Mouse (Mus musculus): Measurements from ENCODE around the gene Gmpr2. TPM values are rescaled to one million over a fixed set of nuclear protein-coding genes. Genes with fewer than 3 reads are reported as not detected.

The Gmpr2 gene
- polyA plus RNA-seq, 2 experiments, result 14.1 to 18.2 TPM

DNA sequence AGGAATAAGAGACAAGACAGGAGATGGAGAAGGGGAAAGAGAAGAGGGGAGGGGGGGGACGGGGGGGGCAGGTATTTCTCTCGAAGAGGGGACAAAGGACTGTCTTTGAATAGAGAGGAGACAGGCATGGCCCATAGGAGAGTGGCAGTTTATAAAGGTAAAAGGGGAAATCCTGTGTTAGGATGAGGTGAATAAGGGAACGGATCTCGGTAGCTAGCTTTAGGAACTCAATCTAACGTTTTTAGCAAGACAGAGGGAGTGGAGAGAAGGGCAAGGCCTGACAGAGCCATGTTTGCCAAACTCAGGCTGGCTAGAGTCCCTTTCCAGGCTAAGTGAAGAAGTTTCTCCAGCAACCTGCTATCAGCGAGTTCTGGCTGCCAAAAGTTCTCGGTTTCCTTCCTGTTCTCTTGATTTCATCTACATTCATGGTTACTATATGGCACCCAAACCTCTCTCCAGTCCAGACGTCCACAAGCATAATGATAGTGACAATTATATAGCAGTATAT is 50.8 kb downstream of the Gmpr2 start:
- peak overlapping the region; percentile 1 for H3K27ac ChIP-seq
- DNase-seq (ENCODE audit: low read depth in 3 of 3, low spot score in 3 of 3) (no peak), ATAC-seq (ENCODE audit: insufficient read depth) (peak; percentile 2; the same call in 1 of the 2 replicates)
- H3K4me2 ChIP-seq (ENCODE audit: low read depth), result peak overlapping the region; percentile 82
- peak overlapping the region in 1 of 2 experiments; percentile 79; a peak in 2 of 4 replicates for H3K4me3 ChIP-seq (ENCODE audit: insufficient read depth in 1 of 2, low read depth in 2 of 2, low read length in 2 of 2)
- peak overlapping the region; percentile 7; the same call in 1 of the 2 replicates for H3K9ac ChIP-seq (replicated peaks)
- TF ChIP-seq EP300 (IDR thresholded peaks at IDR 0.05; ENCODE audit: low read depth) (no peak), CTCF (IDR thresholded peaks at IDR 0.05; ENCODE audit: low read depth) (no peak)
- H3K36me3 ChIP-seq (replicated peaks; ENCODE audit: control insufficient read depth, insufficient read depth, low read depth), result no peaks in the 10 kb centered on the region
- WGBS (ENCODE audit: insufficient replicate concordance), result 19% methylated on average over 8 of the region's 8 CpGs
- H3K4me1 ChIP-seq (replicated peaks; ENCODE audit: control insufficient read depth in 2 of 2, insufficient read depth in 2 of 2, low read length in 1 of 2), result peaks cover 20 to 21% of the 10 kb centered on the region in 2 experiments; a peak in 3 of 4 replicates
- no peaks in the 10 kb centered on the region for H3K9me3 ChIP-seq (ENCODE audit: control insufficient read depth, low read length)
- no peaks in the 10 kb centered on the region for H3K27me3 ChIP-seq (ENCODE audit: control insufficient read depth, insufficient read depth, low read length)

DNA sequence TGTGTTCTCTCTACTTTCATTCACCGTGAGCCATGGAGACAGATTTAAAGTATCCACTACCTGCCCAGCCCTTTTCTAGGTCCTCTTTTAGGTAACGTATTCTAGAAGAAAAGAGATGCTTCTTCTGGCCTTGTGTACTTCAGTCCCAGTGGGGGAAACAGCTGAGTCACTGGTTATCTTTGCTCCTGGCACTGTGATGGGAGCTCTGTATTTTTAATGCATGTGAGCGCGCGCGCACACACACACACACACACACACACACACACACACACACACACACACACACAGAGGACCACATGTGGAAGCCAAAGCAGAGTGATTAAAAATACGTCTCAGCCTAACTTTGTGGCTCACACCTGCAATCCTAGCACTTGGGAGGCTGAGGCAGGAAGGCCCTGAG is 51.7 kb downstream of the Gmpr2 start:
- ATAC-seq (ENCODE audit: insufficient read depth) (no peak), DNase-seq (ENCODE audit: low read depth in 3 of 3, low spot score in 3 of 3) (no peak)
- 54% methylated on average over 7 of the region's 7 CpGs for WGBS (ENCODE audit: insufficient replicate concordance)
- peak overlapping the region; percentile 1 for H3K27ac ChIP-seq
- peaks cover 20 to 21% of the 10 kb centered on the region in 2 experiments; a peak in 3 of 4 replicates for H3K4me1 ChIP-seq (replicated peaks; ENCODE audit: control insufficient read depth in 2 of 2, insufficient read depth in 2 of 2, low read length in 1 of 2)
- no peaks in the 10 kb centered on the region for H3K9me3 ChIP-seq (ENCODE audit: control insufficient read depth, low read length)
- no peaks in the 10 kb centered on the region for H3K27me3 ChIP-seq (ENCODE audit: control insufficient read depth, insufficient read depth, low read length)
- no peak overlapping the region for H3K9ac ChIP-seq (replicated peaks)
- H3K36me3 ChIP-seq (replicated peaks; ENCODE audit: control insufficient read depth, insufficient read depth, low read depth), result no peaks in the 10 kb centered on the region
- H3K4me2 ChIP-seq (ENCODE audit: low read depth), result no peak overlapping the region
- no peak for TF ChIP-seq CTCF (IDR thresholded peaks at IDR 0.05; ENCODE audit: low read depth)
- no peak for TF ChIP-seq EP300 (IDR thresholded peaks at IDR 0.05; ENCODE audit: low read depth)
- H3K4me3 ChIP-seq (ENCODE audit: insufficient read depth in 1 of 2, low read depth in 2 of 2, low read length in 2 of 2), result no peak overlapping the region

DNA sequence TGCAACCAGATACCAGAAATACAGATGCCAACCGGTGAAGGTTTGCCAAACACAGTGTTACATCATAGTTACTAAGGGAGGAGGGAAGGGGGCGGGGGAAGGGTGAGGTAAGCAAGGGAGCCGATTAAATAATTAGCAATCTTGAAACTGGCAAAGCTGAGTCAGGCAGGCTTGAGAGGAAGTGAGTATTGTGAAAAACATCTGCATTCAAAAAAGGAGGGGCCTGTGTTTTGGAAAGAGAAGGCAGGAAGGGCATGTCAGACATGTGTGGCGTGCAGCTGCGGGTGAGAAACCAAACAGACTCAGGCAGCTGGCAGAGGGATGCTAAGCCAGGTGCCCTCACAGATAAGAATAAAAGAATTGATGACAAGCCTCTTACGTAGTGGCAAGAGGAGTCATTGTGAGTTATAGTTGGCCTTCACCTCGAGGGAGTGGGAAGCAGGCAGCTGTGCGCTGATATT is 52.7 kb downstream of the Gmpr2 start:
- no peak for DNase-seq (ENCODE audit: low read depth in 3 of 3, low spot score in 3 of 3)
- peaks cover 20 to 21% of the 10 kb centered on the region in 2 experiments; a peak in 3 of 4 replicates for H3K4me1 ChIP-seq (replicated peaks; ENCODE audit: control insufficient read depth in 2 of 2, insufficient read depth in 2 of 2, low read length in 1 of 2)
- no peaks in the 10 kb centered on the region for H3K27me3 ChIP-seq (ENCODE audit: control insufficient read depth, insufficient read depth, low read length)
- no peak overlapping the region for H3K4me2 ChIP-seq (ENCODE audit: low read depth)
- H3K4me3 ChIP-seq (ENCODE audit: insufficient read depth in 1 of 2, low read depth in 2 of 2, low read length in 2 of 2), result no peak overlapping the region
- no peak overlapping the region for H3K9ac ChIP-seq (replicated peaks)
- ATAC-seq (ENCODE audit: insufficient read depth), result no peak
- H3K36me3 ChIP-seq (replicated peaks; ENCODE audit: control insufficient read depth, insufficient read depth, low read depth), result no peaks in the 10 kb centered on the region
- TF ChIP-seq CTCF (IDR thresholded peaks at IDR 0.05; ENCODE audit: low read depth), result no peak
- 0 out of 2 replicates have a peak, but pooled peaks have one; percentile 24 for TF ChIP-seq EP300 (IDR thresholded peaks at IDR 0.05; ENCODE audit: low read depth)
- 22% methylated on average over 8 of the region's 8 CpGs for WGBS (ENCODE audit: insufficient replicate concordance)
- no peaks in the 10 kb centered on the region for H3K9me3 ChIP-seq (ENCODE audit: control insufficient read depth, low read length)
- no peak overlapping the region for H3K27ac ChIP-seq

DNA sequence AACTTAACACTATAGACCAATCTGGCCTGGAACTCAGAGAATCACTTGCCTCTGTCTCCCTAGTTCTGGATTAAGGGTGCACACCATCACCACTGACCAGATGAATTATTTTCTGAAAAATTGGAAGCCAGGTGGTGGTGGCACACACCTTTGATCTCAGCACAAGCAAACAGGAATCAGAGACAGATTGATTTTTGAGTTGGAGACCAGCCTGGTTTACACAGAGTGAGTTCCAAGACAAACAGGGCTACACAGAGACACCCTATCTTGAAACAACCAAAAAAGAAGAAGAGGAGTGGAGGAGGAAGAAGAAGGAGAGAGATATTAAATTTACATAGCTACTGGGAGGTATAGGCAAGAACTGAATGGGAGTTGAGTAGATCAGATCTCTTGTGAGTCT is 54.5 kb downstream of the Gmpr2 start:
- no peak for ATAC-seq (ENCODE audit: insufficient read depth)

DNA sequence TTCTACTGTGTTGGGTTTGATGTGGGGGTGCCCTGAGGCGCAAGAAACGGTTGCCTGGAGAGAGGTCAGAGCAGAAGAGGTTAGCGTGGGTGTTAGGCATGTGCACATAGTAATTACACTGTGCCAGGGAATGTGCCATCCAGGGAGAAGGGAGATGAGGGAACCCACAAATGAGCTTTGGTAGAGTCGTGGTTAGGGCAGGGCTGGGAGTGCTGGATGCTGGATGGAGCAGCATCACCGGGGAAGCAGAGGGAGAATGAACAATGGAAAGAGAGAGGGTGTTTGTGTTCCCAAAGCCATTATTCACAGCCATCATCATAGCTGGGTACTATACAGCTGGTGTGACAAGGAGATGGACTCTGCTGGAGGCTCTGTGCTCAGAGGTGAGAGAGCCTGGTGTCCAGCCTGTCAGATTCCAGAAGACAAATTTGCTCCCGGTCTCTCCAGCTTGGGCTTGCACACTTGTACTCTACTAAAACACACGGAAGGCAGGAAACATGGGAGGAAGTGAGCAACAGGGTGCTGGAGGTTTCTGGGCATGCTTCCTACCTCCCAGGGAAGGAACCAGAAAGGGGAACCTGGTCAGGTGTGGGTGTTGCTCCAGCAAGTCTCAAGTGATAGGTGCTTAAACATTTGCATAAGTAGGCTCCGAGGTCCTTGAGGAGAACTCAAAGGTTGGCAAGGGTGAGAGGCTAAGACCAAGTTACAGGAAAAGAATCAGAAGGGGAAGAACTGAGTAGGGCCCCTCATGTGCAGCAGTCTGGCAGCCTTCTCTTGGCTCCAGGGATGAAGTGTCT is 56.3 kb downstream of the Gmpr2 start:
- Histone ChIP-seq H3K9me3 (ENCODE audit: control insufficient read depth, low read length) (no peaks in the 10 kb centered on the region), H3K27me3 (ENCODE audit: control insufficient read depth, insufficient read depth, low read length) (no peaks in the 10 kb centered on the region), H3K9ac (replicated peaks) (no peak overlapping the region), H3K4me1 (replicated peaks; ENCODE audit: control insufficient read depth in 2 of 2, insufficient read depth in 2 of 2, low read length in 1 of 2) (peaks cover 12 to 13% of the 10 kb centered on the region in 2 experiments; a peak in 3 of 4 replicates), H3K36me3 (replicated peaks; ENCODE audit: control insufficient read depth, insufficient read depth, low read depth) (no peaks in the 10 kb centered on the region), H3K27ac (no peak overlapping the region), H3K4me3 (ENCODE audit: insufficient read depth in 1 of 2, low read depth in 2 of 2, low read length in 2 of 2) (no peak overlapping the region), H3K4me2 (ENCODE audit: low read depth) (no peak overlapping the region)
- ATAC-seq (ENCODE audit: insufficient read depth), result no peak
- no peak for TF ChIP-seq EP300 (IDR thresholded peaks at IDR 0.05; ENCODE audit: low read depth)
- no peak for TF ChIP-seq CTCF (IDR thresholded peaks at IDR 0.05; ENCODE audit: low read depth)
- DNase-seq (ENCODE audit: low read depth in 3 of 3, low spot score in 3 of 3), result no peak
- 44% methylated on average over 8 of the region's 8 CpGs for WGBS (ENCODE audit: insufficient replicate concordance)

More for the DNA sequence above, 54.5 kb downstream of the Gmpr2 start:
- H3K4me2 ChIP-seq (ENCODE audit: low read depth), result no peak overlapping the region
- no peaks in the 10 kb centered on the region for H3K9me3 ChIP-seq (ENCODE audit: control insufficient read depth, low read length)
- H3K36me3 ChIP-seq (replicated peaks; ENCODE audit: control insufficient read depth, insufficient read depth, low read depth), result no peaks in the 10 kb centered on the region
- peaks cover 20% of the 10 kb centered on the region in 2 experiments; a peak in 3 of 4 replicates for H3K4me1 ChIP-seq (replicated peaks; ENCODE audit: control insufficient read depth in 2 of 2, insufficient read depth in 2 of 2, low read length in 1 of 2)
- H3K27ac ChIP-seq, result no peak overlapping the region
- H3K9ac ChIP-seq (replicated peaks), result no peak overlapping the region
- no peak for DNase-seq (ENCODE audit: low read depth in 3 of 3, low spot score in 3 of 3)
- H3K27me3 ChIP-seq (ENCODE audit: control insufficient read depth, insufficient read depth, low read length), result no peaks in the 10 kb centered on the region
- no peak overlapping the region for H3K4me3 ChIP-seq (ENCODE audit: insufficient read depth in 1 of 2, low read depth in 2 of 2, low read length in 2 of 2)
- TF ChIP-seq CTCF (IDR thresholded peaks at IDR 0.05; ENCODE audit: low read depth), result no peak
- no peak for TF ChIP-seq EP300 (IDR thresholded peaks at IDR 0.05; ENCODE audit: low read depth)

Other genes with a start within 250 kb of the Gmpr2 start
Only the 30 nearest of the 35 such genes appear.
- 2.6 TPM in 2 replicates for gene Carmil3, start 181.3 kb upstream of the Gmpr2 start, polyA plus RNA-seq (2012; rRNA removed)
- 0.32 and 0.45 TPM in 2 replicates for gene Carmil3, start 181.3 kb upstream of the Gmpr2 start, polyA plus RNA-seq (2014; fragmentation: Nextera tagmentation; extraction: Ambion mirVana)
- 0.05 and 0.06 TPM in 2 replicates for gene Cpne6, start 161.5 kb upstream of the Gmpr2 start, polyA plus RNA-seq (2012; rRNA removed)
- gene Cpne6, start 161.5 kb upstream of the Gmpr2 start, polyA plus RNA-seq (2014; fragmentation: Nextera tagmentation; extraction: Ambion mirVana), result not detected in 2 replicates
- gene Nrl, start 147.0 kb upstream of the Gmpr2 start, polyA plus RNA-seq (2012; rRNA removed), result not detected in 2 replicates
- gene Nrl, start 147.0 kb upstream of the Gmpr2 start, polyA plus RNA-seq (2014; fragmentation: Nextera tagmentation; extraction: Ambion mirVana), result not detected in 2 replicates
- 19.6 and 21.9 TPM in 2 replicates for gene Pck2, start 131.7 kb upstream of the Gmpr2 start, polyA plus RNA-seq (2012; rRNA removed)
- gene Pck2, start 131.7 kb upstream of the Gmpr2 start, polyA plus RNA-seq (2014; fragmentation: Nextera tagmentation; extraction: Ambion mirVana), result 15.6 and 20.6 TPM in 2 replicates
- gene Dcaf11, start 111.9 kb upstream of the Gmpr2 start, polyA plus RNA-seq (2012; rRNA removed), result 25.4 and 30.9 TPM in 2 replicates
- 47.5 and 51.2 TPM in 2 replicates for gene Dcaf11, start 111.9 kb upstream of the Gmpr2 start, polyA plus RNA-seq (2014; fragmentation: Nextera tagmentation; extraction: Ambion mirVana)
- 0.95 and 1.3 TPM in 2 replicates for gene A730061H03Rik, start 111.5 kb upstream of the Gmpr2 start, polyA plus RNA-seq (2012; rRNA removed)
- 1.8 and 2.1 TPM in 2 replicates for gene A730061H03Rik, start 111.5 kb upstream of the Gmpr2 start, polyA plus RNA-seq (2014; fragmentation: Nextera tagmentation; extraction: Ambion mirVana)
- 0.19 and 0.38 TPM in 2 replicates for gene Fitm1, start 96.3 kb upstream of the Gmpr2 start, polyA plus RNA-seq (2012; rRNA removed)
- 0.37 and 0.58 TPM in 2 replicates for gene Fitm1, start 96.3 kb upstream of the Gmpr2 start, polyA plus RNA-seq (2014; fragmentation: Nextera tagmentation; extraction: Ambion mirVana)
- 32.0 and 51.1 TPM in 2 replicates for gene Psme1, start 93.8 kb upstream of the Gmpr2 start, polyA plus RNA-seq (2012; rRNA removed)
- 99.9 and 103 TPM in 2 replicates for gene Psme1, start 93.8 kb upstream of the Gmpr2 start, polyA plus RNA-seq (2014; fragmentation: Nextera tagmentation; extraction: Ambion mirVana)
- gene Emc9, start 86.6 kb upstream of the Gmpr2 start, polyA plus RNA-seq (2012; rRNA removed), result 19.2 and 20.3 TPM in 2 replicates
- 32.8 and 33.0 TPM in 2 replicates for gene Emc9, start 86.6 kb upstream of the Gmpr2 start, polyA plus RNA-seq (2014; fragmentation: Nextera tagmentation; extraction: Ambion mirVana)
- 36.2 and 56.0 TPM in 2 replicates for gene Psme2, start 80.8 kb upstream of the Gmpr2 start, polyA plus RNA-seq (2012; rRNA removed)
- 181 and 190 TPM in 2 replicates for gene Psme2, start 80.8 kb upstream of the Gmpr2 start, polyA plus RNA-seq (2014; fragmentation: Nextera tagmentation; extraction: Ambion mirVana)
- gene Rnf31, start 80.2 kb upstream of the Gmpr2 start, polyA plus RNA-seq (2012; rRNA removed), result 6.2 and 6.5 TPM in 2 replicates
- gene Rnf31, start 80.2 kb upstream of the Gmpr2 start, polyA plus RNA-seq (2014; fragmentation: Nextera tagmentation; extraction: Ambion mirVana), result 6.6 and 7.6 TPM in 2 replicates
- gene Irf9, start 68.4 kb upstream of the Gmpr2 start, polyA plus RNA-seq (2012; rRNA removed), result 13.5 and 15.1 TPM in 2 replicates
- gene Irf9, start 68.4 kb upstream of the Gmpr2 start, polyA plus RNA-seq (2014; fragmentation: Nextera tagmentation; extraction: Ambion mirVana), result 11.2 and 13.8 TPM in 2 replicates
- gene Rec8, start 53.9 kb upstream of the Gmpr2 start, polyA plus RNA-seq (2012; rRNA removed), result 1.7 and 1.9 TPM in 2 replicates
- 0.87 and 1.0 TPM in 2 replicates for gene Rec8, start 53.9 kb upstream of the Gmpr2 start, polyA plus RNA-seq (2014; fragmentation: Nextera tagmentation; extraction: Ambion mirVana)
- 13.5 and 27.6 TPM in 2 replicates for gene Ipo4, start 36.0 kb upstream of the Gmpr2 start, polyA plus RNA-seq (2012; rRNA removed)
- 22.6 and 27.9 TPM in 2 replicates for gene Ipo4, start 36.0 kb upstream of the Gmpr2 start, polyA plus RNA-seq (2014; fragmentation: Nextera tagmentation; extraction: Ambion mirVana)
- gene Gm49378, start 34.0 kb upstream of the Gmpr2 start, polyA plus RNA-seq (2012; rRNA removed), result 2.0 and 3.4 TPM in 2 replicates
- gene Gm49378, start 34.0 kb upstream of the Gmpr2 start, polyA plus RNA-seq (2014; fragmentation: Nextera tagmentation; extraction: Ambion mirVana), result 2.0 and 2.9 TPM in 2 replicates
- gene Tm9sf1, start 28.1 kb upstream of the Gmpr2 start, polyA plus RNA-seq (2012; rRNA removed), result 26.4 and 33.2 TPM in 2 replicates
- 42.8 and 45.4 TPM in 2 replicates for gene Tm9sf1, start 28.1 kb upstream of the Gmpr2 start, polyA plus RNA-seq (2014; fragmentation: Nextera tagmentation; extraction: Ambion mirVana)
- 0.34 and 0.39 TPM in 2 replicates for gene Tssk4, start 21.8 kb upstream of the Gmpr2 start, polyA plus RNA-seq (2012; rRNA removed)
- gene Tssk4, start 21.8 kb upstream of the Gmpr2 start, polyA plus RNA-seq (2014; fragmentation: Nextera tagmentation; extraction: Ambion mirVana), result 0.19 and 0.23 TPM in 2 replicates
- gene Mdp1, start 11.4 kb upstream of the Gmpr2 start, polyA plus RNA-seq (2012; rRNA removed), result 11.6 and 13.4 TPM in 2 replicates
- gene Mdp1, start 11.4 kb upstream of the Gmpr2 start, polyA plus RNA-seq (2014; fragmentation: Nextera tagmentation; extraction: Ambion mirVana), result 15.5 and 16.6 TPM in 2 replicates
- gene Nedd8, start 183 bp downstream of the Gmpr2 start, polyA plus RNA-seq (2012; rRNA removed), result 101 and 168 TPM in 2 replicates
- gene Nedd8, start 183 bp downstream of the Gmpr2 start, polyA plus RNA-seq (2014; fragmentation: Nextera tagmentation; extraction: Ambion mirVana), result 279 and 286 TPM in 2 replicates
- gene Tinf2, start 9.9 kb downstream of the Gmpr2 start, polyA plus RNA-seq (2012; rRNA removed), result 13.4 and 16.6 TPM in 2 replicates
- 19.0 and 19.3 TPM in 2 replicates for gene Tinf2, start 9.9 kb downstream of the Gmpr2 start, polyA plus RNA-seq (2014; fragmentation: Nextera tagmentation; extraction: Ambion mirVana)
- gene Tgm1, start 42.0 kb downstream of the Gmpr2 start, polyA plus RNA-seq (2012; rRNA removed), result 2.0 and 2.4 TPM in 2 replicates
- gene Tgm1, start 42.0 kb downstream of the Gmpr2 start, polyA plus RNA-seq (2014; fragmentation: Nextera tagmentation; extraction: Ambion mirVana), result 2.0 and 2.3 TPM in 2 replicates
- gene Rabggta, start 50.3 kb downstream of the Gmpr2 start, polyA plus RNA-seq (2012; rRNA removed), result 10.9 and 12.8 TPM in 2 replicates
- gene Rabggta, start 50.3 kb downstream of the Gmpr2 start, polyA plus RNA-seq (2014; fragmentation: Nextera tagmentation; extraction: Ambion mirVana), result 7.4 and 8.1 TPM in 2 replicates
- 21.2 and 31.0 TPM in 2 replicates for gene Dhrs1, start 73.7 kb downstream of the Gmpr2 start, polyA plus RNA-seq (2012; rRNA removed)
- gene Dhrs1, start 73.7 kb downstream of the Gmpr2 start, polyA plus RNA-seq (2014; fragmentation: Nextera tagmentation; extraction: Ambion mirVana), result 34.4 and 40.4 TPM in 2 replicates
- 13.1 and 13.2 TPM in 2 replicates for gene Nop9, start 73.8 kb downstream of the Gmpr2 start, polyA plus RNA-seq (2012; rRNA removed)
- gene Nop9, start 73.8 kb downstream of the Gmpr2 start, polyA plus RNA-seq (2014; fragmentation: Nextera tagmentation; extraction: Ambion mirVana), result 20.8 and 27.5 TPM in 2 replicates
- 37.3 and 42.1 TPM in 2 replicates for gene Cideb, start 86.5 kb downstream of the Gmpr2 start, polyA plus RNA-seq (2012; rRNA removed)
- gene Cideb, start 86.5 kb downstream of the Gmpr2 start, polyA plus RNA-seq (2014; fragmentation: Nextera tagmentation; extraction: Ambion mirVana), result 40.0 and 42.8 TPM in 2 replicates
- gene Ltb4r2, start 89.5 kb downstream of the Gmpr2 start, polyA plus RNA-seq (2012; rRNA removed), result 0.65 and 0.67 TPM in 2 replicates
- 0.39 and 0.67 TPM in 2 replicates for gene Ltb4r2, start 89.5 kb downstream of the Gmpr2 start, polyA plus RNA-seq (2014; fragmentation: Nextera tagmentation; extraction: Ambion mirVana)
- 2.9 and 3.3 TPM in 2 replicates for gene Ltb4r1, start 94.0 kb downstream of the Gmpr2 start, polyA plus RNA-seq (2012; rRNA removed)
- gene Ltb4r1, start 94.0 kb downstream of the Gmpr2 start, polyA plus RNA-seq (2014; fragmentation: Nextera tagmentation; extraction: Ambion mirVana), result 1.7 and 2.7 TPM in 2 replicates
- 0.88 and 1.0 TPM in 2 replicates for gene Adcy4, start 112.2 kb downstream of the Gmpr2 start, polyA plus RNA-seq (2012; rRNA removed)
- gene Adcy4, start 112.2 kb downstream of the Gmpr2 start, polyA plus RNA-seq (2014; fragmentation: Nextera tagmentation; extraction: Ambion mirVana), result 0.66 and 1.2 TPM in 2 replicates
- gene Ripk3, start 116.9 kb downstream of the Gmpr2 start, polyA plus RNA-seq (2012; rRNA removed), result 13.1 and 15.1 TPM in 2 replicates
- 18.2 and 22.0 TPM in 2 replicates for gene Ripk3, start 116.9 kb downstream of the Gmpr2 start, polyA plus RNA-seq (2014; fragmentation: Nextera tagmentation; extraction: Ambion mirVana)
- gene Nfatc4, start 151.2 kb downstream of the Gmpr2 start, polyA plus RNA-seq (2012; rRNA removed), result 0.89 and 1.0 TPM in 2 replicates
- gene Nfatc4, start 151.2 kb downstream of the Gmpr2 start, polyA plus RNA-seq (2014; fragmentation: Nextera tagmentation; extraction: Ambion mirVana), result 0.33 and 0.66 TPM in 2 replicates